Mouse (Mus musculus) embryonic facial prominence, embryonic 13.5 days (tissue): Measurements from ENCODE around the gene B4galnt1. TPM values are rescaled to one million over a fixed set of nuclear protein-coding genes. Genes with fewer than 3 reads are reported as not detected.
A peak's percentile ranks its signal among the peaks of the same experiment; 100 is the strongest.
"Not testable (repeated sequence)": the region's sequence is repeated elsewhere in the genome, so short reads cannot be mapped to it uniquely, and the experiment has no call there.

ENCODE experiments used
- ATAC-seq: fragments of 200-750 bp; cut with Nextera tagmentation; 2 replicates; pipeline ENCODE4 v1.8.0; 2017; ENCODE audit warnings: low read depth; ENCODE audit not compliant: insufficient number of reproducible peaks, insufficient read depth, low FRiP score, low TSS enrichment
- H3K27ac ChIP-seq: fragments of 300-500 bp; sonication (generic); 2 replicates; pipeline ENCODE4 v1.5.1; 2015; ENCODE audit warnings: moderate library complexity, mild to moderate bottlenecking, inconsistent platforms
- H3K27me3 ChIP-seq: fragments of 300-500 bp; sonication (generic); 2 replicates; pipeline ENCODE4 v1.6.1; 2015; ENCODE audit warnings: mild to moderate bottlenecking, inconsistent platforms
- H3K36me3 ChIP-seq: fragments of 300-500 bp; sonication (generic); 2 replicates; pipeline ENCODE4 v1.6.1; 2015; ENCODE audit warnings: mild to moderate bottlenecking, inconsistent platforms
- H3K4me1 ChIP-seq: fragments of 300-500 bp; sonication (generic); 2 replicates; pipeline ENCODE4 v1.6.1; 2015; ENCODE audit warnings: inconsistent platforms
- H3K4me2 ChIP-seq: fragments of 300-500 bp; sonication (generic); 2 replicates; pipeline ENCODE4 v1.6.1; 2015; ENCODE audit warnings: moderate library complexity, mild to moderate bottlenecking, inconsistent platforms
- H3K4me3 ChIP-seq: fragments of 300-500 bp; sonication (generic); 2 replicates; pipeline ENCODE4 v1.5.1; 2015; ENCODE audit warnings: mild to moderate bottlenecking, inconsistent platforms
- H3K9ac ChIP-seq: fragments of 300-500 bp; sonication (generic); 2 replicates; pipeline ENCODE4 v1.6.1; 2015; ENCODE audit warnings: mild to moderate bottlenecking, inconsistent platforms
- H3K9me3 ChIP-seq: fragments of 300-500 bp; sonication (generic); 2 replicates; pipeline ENCODE4 v1.6.1; 2016; ENCODE audit warnings: inconsistent platforms
- WGBS: fragments of 180-500 bp; shearing (Covaris S2); methylation state at CpG from one replicate; pipeline ENCODE4 v1.1.7; 2015; ENCODE audit warnings: mixed read lengths; 5-methylcytosine and 5-hydroxymethylcytosine counted together
- polyA plus RNA-seq: library from polyadenylated mRNA; unstranded; fragments of >200 nt; fragmentation: Nextera tagmentation; extraction: Ambion mirVana; gene quantifications from 2 replicates; pipeline ENCODE4 v1.2.1, GENCODE M21; 2015

B4galnt1 gene
- polyA plus RNA-seq, 1 experiment from 2014 or later, result 8.9 TPM

GRCm38 (mm10) chr10:127190398-127191190 is 25.6 kb downstream of the B4galnt1 start:
- peak overlapping the region; percentile 79 for H3K4me3 ChIP-seq
- peaks cover 36% of the 10 kb centered on the region for H3K36me3 ChIP-seq
- H3K9ac ChIP-seq, result peak overlapping the region; percentile 86
- 31% methylated on average over 14 of the region's 14 CpGs for WGBS
- H3K27ac ChIP-seq, result peak overlapping the region; percentile 98
- H3K9me3 ChIP-seq, result no peaks in the 10 kb centered on the region
- no peak for ATAC-seq
- peaks cover 60% of the 10 kb centered on the region for H3K4me1 ChIP-seq
- no peaks in the 10 kb centered on the region for H3K27me3 ChIP-seq
- peak overlapping the region; percentile 94 for H3K4me2 ChIP-seq

- H3K36me3 ChIP-seq, result peaks cover 31% of the 10 kb centered on the region
- peak overlapping the region; percentile 79; the same call in 1 of the 2 replicates for H3K4me3 ChIP-seq
- H3K9ac ChIP-seq, result peak overlapping the region; percentile 36; the same call in 1 of the 2 replicates
- no peaks in the 10 kb centered on the region for H3K27me3 ChIP-seq
- peaks cover 63% of the 10 kb centered on the region for H3K4me1 ChIP-seq
- H3K4me2 ChIP-seq, result peak overlapping the region; percentile 94
- no peak for ATAC-seq
- no peaks in the 10 kb centered on the region for H3K9me3 ChIP-seq
- H3K27ac ChIP-seq, result peak overlapping the region; percentile 98
- 75% methylated on average over 19 of the region's 19 CpGs for WGBS
Measured at GRCm38 (mm10) chr10:127191191-127192056, 26.4 kb downstream of the B4galnt1 start.

- Histone ChIP-seq H3K27ac (0 out of 2 replicates have a peak overlapping the region, but pooled peaks have one; percentile 98), H3K36me3 (peaks cover 25% of the 10 kb centered on the region), H3K4me1 (peaks cover 68% of the 10 kb centered on the region), H3K4me2 (0 out of 2 replicates have a peak overlapping the region, but pooled peaks have one; percentile 94)
- ATAC-seq, H3K4me3 ChIP-seq, H3K9ac ChIP-seq, H3K27me3 ChIP-seq, H3K9me3 ChIP-seq: not testable (repeated sequence)
- WGBS, result 78% methylated on average over 1 of the region's 1 CpGs
Measured at GRCm38 (mm10) chr10:127192057-127192328, 27.0 kb downstream of the B4galnt1 start.

DNA sequence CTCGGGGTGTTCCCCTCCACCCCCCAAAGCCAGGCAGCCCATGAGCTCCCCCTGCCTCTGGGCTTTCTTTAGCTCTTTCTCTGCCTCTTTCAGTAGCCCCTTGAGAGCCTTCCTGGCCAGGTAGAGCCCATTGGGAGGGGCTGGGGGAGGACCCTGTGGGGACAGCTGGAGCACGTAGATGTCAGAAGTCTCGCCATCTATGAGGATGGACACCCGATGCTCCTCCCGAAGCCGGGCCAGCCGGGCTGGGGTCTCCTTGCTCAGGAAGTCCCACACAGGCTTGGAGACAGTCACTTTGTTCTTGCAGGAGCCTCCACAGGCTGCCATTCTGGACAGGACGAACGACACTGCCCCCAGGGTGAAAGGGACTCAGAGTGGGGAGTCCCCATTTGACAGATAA is 28.0 kb downstream of the B4galnt1 start:
- WGBS, result 63% methylated on average over 9 of the region's 9 CpGs
- no peak overlapping the region for H3K4me2 ChIP-seq
- peak overlapping the region; percentile 12; the same call in 1 of the 2 replicates for H3K9ac ChIP-seq
- no peaks in the 10 kb centered on the region for H3K9me3 ChIP-seq
- H3K4me3 ChIP-seq, result no peak overlapping the region
- H3K4me1 ChIP-seq, result peaks cover 60% of the 10 kb centered on the region
- no peak for ATAC-seq
- peak overlapping the region; percentile 60; the same call in 1 of the 2 replicates for H3K27ac ChIP-seq
- no peaks in the 10 kb centered on the region for H3K27me3 ChIP-seq
- H3K36me3 ChIP-seq, result peaks cover 31% of the 10 kb centered on the region

- Histone ChIP-seq H3K4me1 (peaks cover 58% of the 10 kb centered on the region), H3K36me3 (peaks cover 47% of the 10 kb centered on the region), H3K27me3 (no peaks in the 10 kb centered on the region), H3K9me3 (no peaks in the 10 kb centered on the region), H3K9ac (peak overlapping the region; percentile 95), H3K4me2 (peak overlapping the region; percentile 87), H3K4me3 (peak overlapping the region; percentile 91), H3K27ac (peak overlapping the region; percentile 96)
- 9% methylated on average over 22 of the region's 22 CpGs for WGBS
- ATAC-seq, result no peak
Measured at GRCm38 (mm10) chr10:127194428-127195327, 29.7 kb downstream of the B4galnt1 start.

- H3K9me3 ChIP-seq, result no peaks in the 10 kb centered on the region
- peak within 1 kb of the TSS; percentile 91 for H3K4me3 ChIP-seq
- peak within 1 kb of the TSS; percentile 95 for H3K9ac ChIP-seq
- peaks cover 52% of the 10 kb centered on the region for H3K4me1 ChIP-seq
- ATAC-seq, result peak; percentile 57
- H3K4me2 ChIP-seq, result peak within 1 kb of the TSS; percentile 87
- H3K27ac ChIP-seq, result peak within 1 kb of the TSS; percentile 96
- WGBS, result 0% methylated on average over 39 of the region's 47 CpGs
- H3K36me3 ChIP-seq, result peaks cover 55% of the 10 kb centered on the region
- no peaks in the 10 kb centered on the region for H3K27me3 ChIP-seq
Measured at GRCm38 (mm10) chr10:127195328-127196129, 30.5 kb downstream of the B4galnt1 start, which contains the start of gene Dtx3. Gene Dtx3 (minus strand): TSS chr10:127195728.

- peaks cover 53% of the 10 kb centered on the region for H3K36me3 ChIP-seq
- peak overlapping the region; percentile 96 for H3K27ac ChIP-seq
- peak overlapping the region; percentile 95 for H3K9ac ChIP-seq
- peak overlapping the region; percentile 87 for H3K4me2 ChIP-seq
- peaks cover 44% of the 10 kb centered on the region for H3K4me1 ChIP-seq
- no peaks in the 10 kb centered on the region for H3K27me3 ChIP-seq
- H3K4me3 ChIP-seq, result peak overlapping the region; percentile 91
- no peaks in the 10 kb centered on the region for H3K9me3 ChIP-seq
- ATAC-seq, result peak; percentile 67; the same call in 1 of the 2 replicates
- 5% methylated on average over 5 of the region's 5 CpGs for WGBS
Measured at GRCm38 (mm10) chr10:127196392-127196791, 31.4 kb downstream of the B4galnt1 start.

DNA sequence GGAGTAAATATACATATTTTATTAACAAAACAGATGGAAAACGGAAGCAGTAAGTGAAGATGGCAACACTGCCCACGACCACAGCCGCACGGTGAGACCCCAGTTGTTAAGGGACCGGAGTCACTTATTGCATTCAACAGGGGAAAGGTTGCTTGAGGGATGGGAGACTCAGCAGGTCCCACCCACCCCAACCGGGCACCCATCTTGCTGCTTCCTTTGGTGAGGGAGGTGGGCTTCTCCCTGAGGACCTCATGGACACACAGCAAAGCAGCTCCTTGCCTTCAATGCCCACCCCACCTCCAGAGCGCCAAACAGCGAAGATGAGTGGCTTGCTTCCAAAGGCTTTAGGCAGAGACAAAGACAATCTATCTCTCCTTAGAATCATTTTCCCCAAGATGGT is 32.1 kb downstream of the B4galnt1 start:
- 88% methylated on average over 8 of the region's 8 CpGs for WGBS
- H3K4me1 ChIP-seq, result peaks cover 38% of the 10 kb centered on the region

GRCm38 (mm10) chr10:127197505-127198110 is 32.6 kb downstream of the B4galnt1 start:
- Histone ChIP-seq H3K27ac (peak overlapping the region; percentile 22), H3K4me1 (peaks cover 33% of the 10 kb centered on the region), H3K36me3 (peaks cover 54% of the 10 kb centered on the region), H3K9ac (no peak overlapping the region), H3K4me2 (no peak overlapping the region), H3K9me3 (no peaks in the 10 kb centered on the region), H3K4me3 (no peak overlapping the region), H3K27me3 (no peaks in the 10 kb centered on the region)
- ATAC-seq, result no peak
- WGBS, result 88% methylated on average over 11 of the region's 11 CpGs

More for the DNA sequence above, 32.1 kb downstream of the B4galnt1 start:
- peaks cover 54% of the 10 kb centered on the region for H3K36me3 ChIP-seq
- H3K9ac ChIP-seq, result no peak overlapping the region
- no peak overlapping the region for H3K4me3 ChIP-seq
- no peaks in the 10 kb centered on the region for H3K27me3 ChIP-seq
- no peak overlapping the region for H3K4me2 ChIP-seq
- no peak for ATAC-seq
- H3K9me3 ChIP-seq, result no peaks in the 10 kb centered on the region
- peak overlapping the region; percentile 96; the same call in 1 of the 2 replicates for H3K27ac ChIP-seq

DNA sequence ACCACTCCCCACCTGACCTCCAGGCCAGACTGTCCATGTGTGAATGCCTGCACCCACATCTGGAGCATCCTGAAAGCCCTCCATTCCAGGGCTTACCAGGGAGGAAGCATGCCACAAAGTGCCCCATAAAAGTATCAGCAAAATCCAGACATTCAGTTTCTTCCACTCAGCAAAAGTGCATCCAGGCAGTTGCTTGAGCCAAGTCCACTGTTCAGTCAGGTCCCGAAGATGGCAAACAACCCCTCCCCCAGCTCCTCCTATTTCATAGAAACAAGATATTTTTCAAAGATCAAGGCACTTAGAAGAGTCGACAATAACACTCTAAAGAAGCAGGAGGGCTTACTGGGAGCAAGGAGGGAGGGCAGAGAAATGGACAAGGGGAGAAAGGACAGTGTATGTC is 33.5 kb downstream of the B4galnt1 start:
- Histone ChIP-seq H3K36me3 (peaks cover 56% of the 10 kb centered on the region), H3K27me3 (no peaks in the 10 kb centered on the region), H3K4me2 (no peak overlapping the region), H3K9ac (no peak overlapping the region), H3K9me3 (no peaks in the 10 kb centered on the region), H3K27ac (0 out of 2 replicates have a peak overlapping the region, but pooled peaks have one; percentile 22), H3K4me3 (no peak overlapping the region), H3K4me1 (peaks cover 25% of the 10 kb centered on the region)
- ATAC-seq, result no peak
- WGBS, result 29% methylated on average over 2 of the region's 2 CpGs
